Mouse (Mus musculus): Measurements from ENCODE around the gene Cep57l1. TPM values are rescaled to one million over a fixed set of nuclear protein-coding genes. Genes with fewer than 3 reads are reported as not detected.
"Not testable (repeated sequence)": the region's sequence is repeated elsewhere in the genome, so short reads cannot be mapped to it uniquely, and the experiment has no call there.

The Cep57l1 gene
- polyA plus RNA-seq, 1 experiment from 2014 or later = 26.4 TPM

DNA sequence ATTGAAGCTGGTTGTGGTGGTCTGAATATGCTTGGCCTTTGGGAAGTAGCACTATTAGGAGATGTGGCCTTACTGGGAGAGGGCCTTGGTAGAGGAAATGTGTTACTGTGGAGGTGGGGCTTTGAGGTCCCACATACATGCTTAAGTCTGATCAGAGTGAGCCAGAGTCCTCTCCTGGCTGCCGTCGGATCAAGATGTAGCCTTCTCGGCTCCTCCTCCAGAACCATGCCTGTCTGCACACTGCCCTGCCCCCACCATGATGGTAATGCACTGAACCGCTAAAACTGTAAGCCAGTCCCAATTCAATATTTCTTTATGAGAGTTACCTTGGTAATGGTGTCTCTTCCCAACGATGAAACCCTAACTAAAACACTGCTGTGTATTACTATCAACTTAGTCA lies 19.5 kb upstream of the Cep57l1 start:
- no peaks in the 10 kb centered on the region for H3K27me3 ChIP-seq (ENCODE audit: control insufficient read depth, insufficient read depth, low read length)
- DNase-seq (ENCODE audit: low spot score, missing footprints) (no peak), ATAC-seq (ENCODE audit: low FRiP score) (no peak)
- H3K4me2 ChIP-seq = no peak overlapping the region
- 78% methylated on average over 5 of the region's 5 CpGs for WGBS
- H3K4me3 ChIP-seq (ENCODE audit: low read depth, low read length) = no peak overlapping the region
- H3K9ac ChIP-seq (ENCODE audit: low read length) = no peak overlapping the region
- H3K4me1 ChIP-seq (ENCODE audit: control insufficient read depth, insufficient read depth, low read length) = no peaks in the 10 kb centered on the region
- H3K36me3 ChIP-seq (ENCODE audit: control insufficient read depth, insufficient read depth, low read length) = no peaks in the 10 kb centered on the region
- H3K9me3 ChIP-seq (ENCODE audit: control insufficient read depth, low read length) = no peaks in the 10 kb centered on the region
- no peak overlapping the region for H3K27ac ChIP-seq (ENCODE audit: low read depth, low read length)

DNA sequence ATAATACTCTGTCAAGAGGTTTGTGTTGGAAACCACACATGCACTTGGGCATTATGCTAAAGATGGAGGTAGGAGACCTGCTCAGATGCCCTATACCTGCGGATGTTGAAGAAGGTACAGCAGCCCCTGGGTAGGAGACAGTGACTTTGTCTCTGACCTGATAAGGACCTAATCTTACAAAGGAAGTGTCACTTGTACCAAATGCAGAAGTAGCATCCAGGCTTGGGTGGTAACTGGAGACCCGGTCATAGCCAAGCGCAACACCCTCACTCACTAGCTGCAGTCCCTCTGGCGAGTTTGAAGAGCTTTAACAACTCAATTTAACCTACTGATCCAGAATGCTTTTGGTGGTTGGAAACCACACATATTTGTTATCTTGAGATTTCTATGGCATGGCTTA lies 18.1 kb upstream of the Cep57l1 start:
- H3K4me1 ChIP-seq (ENCODE audit: control insufficient read depth, insufficient read depth, low read length) = no peaks in the 10 kb centered on the region
- H3K9me3 ChIP-seq (ENCODE audit: control insufficient read depth, low read length) = no peaks in the 10 kb centered on the region
- ATAC-seq (ENCODE audit: low FRiP score) = no peak
- H3K4me3 ChIP-seq (ENCODE audit: low read depth, low read length) = no peak overlapping the region
- H3K36me3 ChIP-seq (ENCODE audit: control insufficient read depth, insufficient read depth, low read length) = no peaks in the 10 kb centered on the region
- no peaks in the 10 kb centered on the region for H3K27me3 ChIP-seq (ENCODE audit: control insufficient read depth, insufficient read depth, low read length)
- H3K27ac ChIP-seq (ENCODE audit: low read depth, low read length) = no peak overlapping the region
- no peak overlapping the region for H3K9ac ChIP-seq (ENCODE audit: low read length)
- 91% methylated on average over 4 of the region's 4 CpGs for WGBS
- no peak for DNase-seq (ENCODE audit: low spot score, missing footprints)
- H3K4me2 ChIP-seq = no peak overlapping the region

DNA sequence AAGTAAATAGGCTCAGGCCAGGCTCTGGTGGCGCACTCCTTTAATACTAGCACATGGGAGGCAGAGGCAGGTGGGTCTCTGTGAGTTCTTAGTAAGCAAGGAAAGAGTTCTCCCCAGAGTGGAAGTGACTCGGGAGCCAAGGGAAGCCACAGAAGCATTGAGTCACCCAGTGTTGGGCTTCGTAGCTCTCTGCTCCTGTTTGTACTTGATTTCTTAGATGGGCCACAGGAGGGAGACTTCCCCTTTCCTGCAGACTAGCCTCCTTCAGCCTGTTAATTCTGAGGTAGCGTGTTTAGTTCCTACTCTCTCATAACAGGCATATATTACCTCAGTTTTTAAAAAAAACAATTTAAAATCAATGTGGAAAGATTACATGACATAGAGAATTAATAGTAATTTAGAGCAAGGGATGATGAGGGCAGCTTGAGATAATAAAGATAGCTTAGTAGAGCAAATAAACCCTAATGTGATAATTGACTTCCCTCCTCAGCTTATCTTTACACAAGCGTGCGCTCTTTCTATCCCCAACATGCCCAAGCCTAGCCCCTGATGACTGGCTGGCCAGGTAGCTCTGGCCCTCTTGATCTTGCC lies 16.9 kb upstream of the Cep57l1 start:
- H3K4me3 ChIP-seq (ENCODE audit: low read depth, low read length) = no peak overlapping the region
- H3K4me1 ChIP-seq (ENCODE audit: control insufficient read depth, insufficient read depth, low read length) = no peaks in the 10 kb centered on the region
- DNase-seq (ENCODE audit: low spot score, missing footprints) = no peak
- 92% methylated on average over 6 of the region's 6 CpGs for WGBS
- no peaks in the 10 kb centered on the region for H3K9me3 ChIP-seq (ENCODE audit: control insufficient read depth, low read length)
- H3K27me3 ChIP-seq (ENCODE audit: control insufficient read depth, insufficient read depth, low read length) = no peaks in the 10 kb centered on the region
- H3K36me3 ChIP-seq (ENCODE audit: control insufficient read depth, insufficient read depth, low read length) = no peaks in the 10 kb centered on the region
- no peak overlapping the region for H3K4me2 ChIP-seq
- no peak overlapping the region for H3K9ac ChIP-seq (ENCODE audit: low read length)
- ATAC-seq (ENCODE audit: low FRiP score) = no peak
- no peak overlapping the region for H3K27ac ChIP-seq (ENCODE audit: low read depth, low read length)

DNA sequence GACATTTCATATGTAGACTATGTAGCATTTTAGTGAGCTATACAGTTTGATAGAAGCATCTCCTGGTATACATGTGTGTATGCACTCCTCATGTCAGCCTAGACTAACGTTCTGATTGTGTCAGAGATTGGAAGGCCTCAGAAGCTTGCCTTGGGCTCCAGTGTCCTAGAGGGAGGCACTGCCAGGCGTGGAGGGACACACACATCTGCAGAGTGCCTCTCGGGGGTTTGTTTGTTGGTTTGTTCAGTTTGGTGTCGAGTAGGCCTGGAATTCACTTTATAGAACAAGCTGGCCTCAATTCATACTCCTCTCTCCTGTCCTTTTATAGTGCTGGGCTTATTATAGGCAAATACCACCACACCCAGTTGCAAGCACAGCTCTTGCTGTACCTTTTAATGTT lies 16.3 kb upstream of the Cep57l1 start:
- H3K27me3 ChIP-seq (ENCODE audit: control insufficient read depth, insufficient read depth, low read length) = no peaks in the 10 kb centered on the region

DNA sequence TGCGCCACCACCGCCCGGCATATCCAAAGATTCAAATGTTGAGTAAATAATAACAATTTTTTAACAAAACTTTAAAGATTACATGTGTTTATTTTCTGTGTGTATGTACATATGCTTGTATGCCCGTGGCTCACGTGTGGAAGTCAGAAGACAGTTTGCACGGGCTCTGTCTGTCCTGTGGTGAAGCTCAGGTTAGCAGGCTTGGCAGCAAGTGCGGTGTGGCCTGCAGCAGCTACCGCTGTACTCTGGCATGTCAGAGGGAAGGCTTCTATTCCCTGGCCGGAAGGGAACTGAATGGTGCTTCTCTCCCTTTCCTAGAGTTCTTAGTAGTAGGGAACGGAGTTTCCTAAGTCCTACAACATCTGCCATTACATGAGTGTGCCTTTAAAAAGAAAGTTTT lies 15.4 kb upstream of the Cep57l1 start:
- Histone ChIP-seq H3K4me1 (ENCODE audit: control insufficient read depth, insufficient read depth, low read length) (no peaks in the 10 kb centered on the region), H3K36me3 (ENCODE audit: control insufficient read depth, insufficient read depth, low read length) (no peaks in the 10 kb centered on the region), H3K27me3 (ENCODE audit: control insufficient read depth, insufficient read depth, low read length) (no peaks in the 10 kb centered on the region), H3K4me3 (ENCODE audit: low read depth, low read length) (no peak overlapping the region), H3K4me2 (no peak overlapping the region), H3K9me3 (ENCODE audit: control insufficient read depth, low read length) (no peaks in the 10 kb centered on the region), H3K27ac (ENCODE audit: low read depth, low read length) (no peak overlapping the region), H3K9ac (ENCODE audit: low read length) (no peak overlapping the region)
- DNase-seq (ENCODE audit: low spot score, missing footprints) = peak; percentile 2
- 88% methylated on average over 10 of the region's 10 CpGs for WGBS
- ATAC-seq (ENCODE audit: low FRiP score) = no peak

More for the DNA sequence above, 16.3 kb upstream of the Cep57l1 start:
- Histone ChIP-seq H3K4me3 (ENCODE audit: low read depth, low read length) (no peak overlapping the region), H3K9me3 (ENCODE audit: control insufficient read depth, low read length) (no peaks in the 10 kb centered on the region), H3K4me1 (ENCODE audit: control insufficient read depth, insufficient read depth, low read length) (no peaks in the 10 kb centered on the region), H3K9ac (ENCODE audit: low read length) (no peak overlapping the region), H3K4me2 (no peak overlapping the region), H3K27ac (ENCODE audit: low read depth, low read length) (no peak overlapping the region), H3K36me3 (ENCODE audit: control insufficient read depth, insufficient read depth, low read length) (no peaks in the 10 kb centered on the region)
- ATAC-seq (ENCODE audit: low FRiP score) (no peak), DNase-seq (ENCODE audit: low spot score, missing footprints) (no peak)
- WGBS = 86% methylated on average over 4 of the region's 4 CpGs

DNA sequence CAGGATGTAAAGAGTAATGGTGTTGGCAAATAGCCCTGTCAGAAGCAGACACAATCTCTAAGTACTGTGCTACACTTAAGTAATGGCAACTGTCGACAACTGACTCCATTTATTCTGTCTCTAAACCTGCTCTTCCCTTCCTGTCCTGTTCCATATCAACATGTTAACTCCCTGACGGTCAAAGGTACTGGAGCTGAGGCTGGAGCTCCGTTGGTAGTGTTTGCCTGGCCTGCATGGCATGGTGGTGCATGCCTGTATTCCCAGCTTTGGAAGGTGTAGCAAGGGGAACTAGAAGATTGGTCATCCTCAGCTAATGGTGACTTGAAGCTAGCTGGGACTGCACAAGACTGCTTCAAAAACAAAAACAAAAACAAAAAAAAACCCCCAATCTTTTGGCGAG lies 14.2 kb upstream of the Cep57l1 start:
- Histone ChIP-seq H3K4me1 (ENCODE audit: control insufficient read depth, insufficient read depth, low read length) (no peaks in the 10 kb centered on the region), H3K4me2 (no peak overlapping the region), H3K4me3 (ENCODE audit: low read depth, low read length) (no peak overlapping the region), H3K9me3 (ENCODE audit: control insufficient read depth, low read length) (no peaks in the 10 kb centered on the region), H3K9ac (ENCODE audit: low read length) (no peak overlapping the region), H3K27me3 (ENCODE audit: control insufficient read depth, insufficient read depth, low read length) (no peaks in the 10 kb centered on the region), H3K27ac (ENCODE audit: low read depth, low read length) (no peak overlapping the region), H3K36me3 (ENCODE audit: control insufficient read depth, insufficient read depth, low read length) (no peaks in the 10 kb centered on the region)
- 82% methylated on average over 4 of the region's 4 CpGs for WGBS
- DNase-seq (ENCODE audit: low spot score, missing footprints) = peak; percentile 73
- no peak for ATAC-seq (ENCODE audit: low FRiP score)

DNA sequence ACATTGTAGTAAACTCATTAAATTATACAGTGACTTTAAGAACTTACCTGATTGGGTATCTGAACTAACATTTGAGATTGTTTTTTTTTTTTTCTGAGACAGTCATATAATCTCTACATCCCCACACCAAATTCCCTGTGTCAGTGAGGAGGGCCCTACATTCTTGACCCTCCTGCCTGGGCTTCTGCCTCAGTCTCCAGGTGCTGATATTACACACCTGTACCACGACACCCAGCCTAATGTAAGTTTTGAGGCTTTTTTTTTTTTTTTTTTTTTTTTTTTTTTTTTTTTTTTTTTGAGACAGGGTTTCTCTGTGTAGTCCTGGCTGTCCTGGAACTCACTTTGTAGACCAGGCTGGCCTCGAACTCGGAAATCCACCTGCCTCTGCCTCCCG lies 13.6 kb upstream of the Cep57l1 start:
- H3K27ac ChIP-seq (ENCODE audit: low read depth, low read length); H3K4me3 ChIP-seq (ENCODE audit: low read depth, low read length); H3K9me3 ChIP-seq (ENCODE audit: control insufficient read depth, low read length); H3K9ac ChIP-seq (ENCODE audit: low read length); H3K4me1 ChIP-seq (ENCODE audit: control insufficient read depth, insufficient read depth, low read length); H3K27me3 ChIP-seq (ENCODE audit: control insufficient read depth, insufficient read depth, low read length); H3K4me2 ChIP-seq; ATAC-seq (ENCODE audit: low FRiP score); H3K36me3 ChIP-seq (ENCODE audit: control insufficient read depth, insufficient read depth, low read length): not testable (repeated sequence)
- 97% methylated on average over 2 of the region's 4 CpGs for WGBS
- DNase-seq (ENCODE audit: low spot score, missing footprints) = peak; percentile 1

DNA sequence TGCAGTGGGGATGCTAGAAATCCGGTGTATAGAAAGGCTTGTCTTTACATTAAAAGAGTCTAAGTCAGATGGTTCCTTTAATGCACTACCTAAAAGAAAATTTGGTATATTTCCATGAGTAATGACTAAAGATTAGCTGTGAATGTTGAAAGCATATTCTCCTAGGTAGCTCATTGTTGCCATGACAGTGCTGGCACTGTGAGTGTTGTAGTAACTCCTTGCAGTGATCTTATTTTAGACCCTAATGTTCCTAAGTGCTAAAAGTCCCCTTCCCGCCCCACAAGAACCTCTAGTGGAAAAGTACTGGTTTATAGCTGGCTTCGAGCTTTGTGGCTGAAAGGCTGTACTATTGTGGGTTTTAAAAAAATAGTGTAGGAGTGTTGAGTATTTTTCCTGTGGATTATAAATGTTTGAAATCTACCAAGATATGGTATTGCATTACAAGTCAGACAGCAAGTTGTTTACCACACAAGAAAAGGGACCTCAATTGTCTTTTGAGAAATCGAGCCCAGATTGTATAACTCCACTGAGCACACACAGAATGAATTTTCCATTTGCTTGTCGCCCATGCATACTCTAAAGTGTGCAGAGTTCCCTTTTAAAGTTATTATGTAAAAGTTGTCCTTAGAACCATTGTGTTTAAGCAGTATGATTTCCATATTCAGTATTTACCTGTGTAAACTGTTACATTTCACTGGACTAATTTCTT lies 13.1 kb upstream of the Cep57l1 start:
- no peak for ATAC-seq (ENCODE audit: low FRiP score)
- WGBS = 86% methylated on average over 5 of the region's 5 CpGs

DNA sequence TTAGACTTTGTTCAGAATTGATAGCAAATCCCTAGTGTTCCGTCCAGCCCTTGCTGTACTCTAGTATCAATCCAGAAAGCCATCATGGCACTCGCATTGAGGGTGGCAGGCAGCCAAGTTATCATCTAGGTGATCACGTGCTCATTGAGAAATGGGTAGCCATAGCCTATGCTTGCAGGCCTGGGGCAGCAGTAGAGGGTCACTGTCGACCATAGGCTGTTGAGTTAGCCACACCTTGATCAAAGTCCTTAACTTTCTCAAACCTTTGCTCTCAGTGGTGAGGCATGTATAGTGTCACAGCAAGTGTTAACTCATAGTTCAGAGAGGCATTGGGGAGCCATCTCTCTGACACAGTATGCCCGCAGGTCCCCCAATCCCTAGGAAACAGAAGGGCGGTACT lies 11.5 kb upstream of the Cep57l1 start:
- no peaks in the 10 kb centered on the region for H3K27me3 ChIP-seq (ENCODE audit: control insufficient read depth, insufficient read depth, low read length)
- H3K9ac ChIP-seq (ENCODE audit: low read length) = no peak overlapping the region
- no peak overlapping the region for H3K4me2 ChIP-seq
- WGBS = 92% methylated on average over 6 of the region's 6 CpGs
- no peak overlapping the region for H3K4me3 ChIP-seq (ENCODE audit: low read depth, low read length)
- H3K4me1 ChIP-seq (ENCODE audit: control insufficient read depth, insufficient read depth, low read length) = no peaks in the 10 kb centered on the region
- no peak overlapping the region for H3K27ac ChIP-seq (ENCODE audit: low read depth, low read length)
- ATAC-seq (ENCODE audit: low FRiP score) (no peak), DNase-seq (ENCODE audit: low spot score, missing footprints) (peak; percentile 51)
- no peaks in the 10 kb centered on the region for H3K9me3 ChIP-seq (ENCODE audit: control insufficient read depth, low read length)
- H3K36me3 ChIP-seq (ENCODE audit: control insufficient read depth, insufficient read depth, low read length) = no peaks in the 10 kb centered on the region

More for the DNA sequence above, 13.1 kb upstream of the Cep57l1 start:
- Histone ChIP-seq H3K9me3 (ENCODE audit: control insufficient read depth, low read length) (no peaks in the 10 kb centered on the region), H3K4me3 (ENCODE audit: low read depth, low read length) (no peak overlapping the region), H3K27ac (ENCODE audit: low read depth, low read length) (no peak overlapping the region), H3K4me1 (ENCODE audit: control insufficient read depth, insufficient read depth, low read length) (no peaks in the 10 kb centered on the region), H3K9ac (ENCODE audit: low read length) (no peak overlapping the region), H3K27me3 (ENCODE audit: control insufficient read depth, insufficient read depth, low read length) (no peaks in the 10 kb centered on the region), H3K36me3 (ENCODE audit: control insufficient read depth, insufficient read depth, low read length) (no peaks in the 10 kb centered on the region), H3K4me2 (no peak overlapping the region)
- peak; percentile 56 for DNase-seq (ENCODE audit: low spot score, missing footprints)

Data from midbrain, embryonic 11.5 days (tissue).